Mouse (Mus musculus) liver, adult 2 months (tissue): ENCODE measurements at regions not wholly inside any gene's neighbourhood (a gene's known extent, or its start where the extent isn't known, plus 50 kb on each side); places are given as distances from the start of the nearest gene placed in this dataset.
"Not testable (repeated sequence)": the region's sequence is repeated elsewhere in the genome, so short reads cannot be mapped to it uniquely, and the experiment has no call there.

ENCODE experiments used
- DNase-seq: peaks from one replicate; pipeline ENCODE4 v3.0.0-alpha.2; 2011; ENCODE audit warnings: low read depth, low spot score; ENCODE audit errors: extremely low read depth
- H3K27ac ChIP-seq: fragments of 200-500 bp; replicated peaks from 2 replicates; pipeline ENCODE4 v1.5.1; 2012; ENCODE audit warnings: low read depth, mild to moderate bottlenecking, control low read depth, inconsistent platforms, low read length; ENCODE audit not compliant: insufficient read depth
- H3K27me3 ChIP-seq: fragments of 200-500 bp; 2 replicates; pipeline ENCODE4 v1.6.1; 2012; ENCODE audit warnings: mild to moderate bottlenecking, moderate library complexity, low read length, inconsistent platforms; ENCODE audit not compliant: control insufficient read depth, insufficient read depth
- H3K36me3 ChIP-seq: fragments of 200-500 bp; 2 replicates; pipeline ENCODE4 v1.6.1; 2012; ENCODE audit warnings: low read length, inconsistent platforms; ENCODE audit not compliant: control insufficient read depth, insufficient read depth
- H3K4me1 ChIP-seq: fragments of 200-500 bp; 2 replicates; pipeline ENCODE4 v1.6.1; 2011; ENCODE audit warnings: low read length; ENCODE audit not compliant: control insufficient read depth, insufficient read depth
- H3K4me3 ChIP-seq: fragments of 200-500 bp; 2 replicates; pipeline ENCODE4 v1.5.1; 2011; ENCODE audit warnings: low read depth, mild to moderate bottlenecking, control low read depth, low read length, moderate library complexity; ENCODE audit not compliant: insufficient read depth
- H3K79me2 ChIP-seq: fragments of 200-500 bp; 2 replicates; pipeline ENCODE4 v1.6.1; 2012; ENCODE audit warnings: inconsistent platforms, mild to moderate bottlenecking, low read length, moderate library complexity; ENCODE audit not compliant: control insufficient read depth, insufficient read depth
- H3K9ac ChIP-seq: fragments of 200-500 bp; 2 replicates; pipeline ENCODE4 v1.6.1; 2012; ENCODE audit warnings: low read depth, mild to moderate bottlenecking, control low read depth, inconsistent platforms, low read length
- CTCF ChIP-seq: fragments of 200-500 bp; IDR thresholded peaks from 2 replicates; pipeline ENCODE4 v1.5.1; 2011; ENCODE audit warnings: low read depth, low read length, control low read depth
- POLR2A ChIP-seq: fragments of 200-500 bp; IDR thresholded peaks from 2 replicates; pipeline ENCODE4 v1.6.1; 2011; ENCODE audit warnings: low read length, control low read depth; ENCODE audit not compliant: insufficient read depth; ENCODE audit errors: extremely low read depth
- WGBS: fragments of 180-500 bp; shearing (Covaris S2); methylation state at CpG from one replicate; pipeline ENCODE4 v1.1.7; 2018; 5-methylcytosine and 5-hydroxymethylcytosine counted together

DNA sequence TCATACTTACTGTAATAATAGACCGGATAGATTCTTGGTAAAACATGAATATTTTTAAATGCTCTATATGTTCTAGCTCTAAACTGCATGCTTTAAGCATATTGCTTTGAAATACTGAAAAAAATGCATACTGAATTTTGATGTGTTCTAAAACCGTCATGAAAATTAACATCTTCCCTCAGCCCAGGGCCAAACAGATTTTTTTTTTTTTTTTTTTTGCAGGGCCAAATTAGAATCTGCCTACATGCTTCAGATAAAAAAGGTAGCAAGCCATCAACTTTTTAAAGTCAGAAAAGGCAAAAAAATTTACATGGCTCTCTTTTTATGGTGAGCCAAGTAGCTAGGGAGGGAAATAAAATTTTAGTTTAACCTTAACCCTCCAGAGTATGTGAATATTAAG lies 692.7 kb upstream of the Nr2f1 start:
- no peak for DNase-seq
- Histone ChIP-seq H3K27me3 (no peaks in the 10 kb centered on the region), H3K79me2 (no peaks in the 10 kb centered on the region), H3K27ac (no peak overlapping the region), H3K9ac (no peak overlapping the region), H3K4me3 (no peak overlapping the region), H3K36me3 (no peaks in the 10 kb centered on the region), H3K4me1 (no peaks in the 10 kb centered on the region)
- 80% methylated on average over 2 of the region's 2 CpGs for WGBS
- no peak for TF ChIP-seq POLR2A
- no peak for TF ChIP-seq CTCF

- TF ChIP-seq CTCF (no peak), POLR2A (no peak)
- no peak for DNase-seq
- no peak overlapping the region for H3K4me3 ChIP-seq
- 74% methylated on average over 1 of the region's 1 CpGs for WGBS
- H3K79me2 ChIP-seq: no peaks in the 10 kb centered on the region
- H3K4me1 ChIP-seq: no peaks in the 10 kb centered on the region
- no peak overlapping the region for H3K27ac ChIP-seq
- no peaks in the 10 kb centered on the region for H3K27me3 ChIP-seq
- no peaks in the 10 kb centered on the region for H3K36me3 ChIP-seq
- H3K9ac ChIP-seq: no peak overlapping the region
These were observed 683.5 kb upstream of the Nr2f1 start for GRCm38 (mm10) chr13:78883062-78883461.

DNA sequence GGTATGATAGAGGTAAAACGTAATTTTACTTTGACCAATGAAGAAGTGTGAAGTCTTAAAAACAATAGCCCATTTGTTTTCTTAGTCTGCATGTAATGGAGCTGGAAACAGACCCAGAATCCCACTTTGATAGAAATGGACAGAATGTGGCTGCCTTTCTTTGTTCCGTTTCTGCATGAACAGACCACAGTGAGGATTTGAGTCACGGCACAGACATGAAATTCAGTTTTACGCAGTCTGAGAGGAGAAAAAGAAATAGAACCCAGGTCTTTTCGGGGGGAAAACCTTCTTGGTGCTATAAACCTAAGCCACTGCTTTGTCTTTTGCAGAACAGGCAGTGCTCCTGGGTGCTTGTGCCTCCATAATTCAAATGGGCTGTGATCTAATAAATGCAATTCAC lies 673.0 kb upstream of the Nr2f1 start:
- Histone ChIP-seq H3K27me3 (no peaks in the 10 kb centered on the region), H3K4me3 (no peak overlapping the region), H3K4me1 (no peaks in the 10 kb centered on the region), H3K79me2 (no peaks in the 10 kb centered on the region), H3K27ac (no peak overlapping the region), H3K9ac (no peak overlapping the region), H3K36me3 (no peaks in the 10 kb centered on the region)
- WGBS: 83% methylated on average over 5 of the region's 5 CpGs
- DNase-seq: no peak
- TF ChIP-seq CTCF (no peak), POLR2A (no peak)

DNA sequence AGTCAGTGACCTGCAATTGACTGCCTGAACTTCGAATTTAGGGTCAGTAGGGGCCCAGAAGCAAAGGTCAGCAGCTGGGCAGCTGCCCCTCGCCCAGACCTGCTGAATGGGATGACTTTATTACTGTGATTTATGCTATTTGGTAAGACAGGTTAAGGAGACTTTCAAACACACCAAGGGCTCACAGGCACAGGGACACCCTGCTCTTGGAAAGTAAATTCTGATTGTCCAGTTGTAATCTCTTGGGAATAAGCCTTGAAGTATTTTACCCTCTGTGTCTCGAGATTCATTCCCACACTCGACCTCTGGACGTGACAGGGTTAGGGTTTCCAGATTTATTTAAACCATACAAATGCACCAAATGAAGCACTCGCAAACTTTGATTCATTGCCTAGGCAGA lies 672.4 kb upstream of the Nr2f1 start:
- TF ChIP-seq POLR2A (no peak), CTCF (no peak)
- Histone ChIP-seq H3K9ac (no peak overlapping the region), H3K36me3 (no peaks in the 10 kb centered on the region), H3K27me3 (no peaks in the 10 kb centered on the region), H3K4me3 (no peak overlapping the region), H3K27ac (no peak overlapping the region), H3K4me1 (no peaks in the 10 kb centered on the region), H3K79me2 (no peaks in the 10 kb centered on the region)
- 52% methylated on average over 6 of the region's 6 CpGs for WGBS
- no peak for DNase-seq

- Histone ChIP-seq H3K9ac (no peak overlapping the region), H3K4me1 (no peaks in the 10 kb centered on the region), H3K4me3 (no peak overlapping the region), H3K27me3 (no peaks in the 10 kb centered on the region), H3K36me3 (no peaks in the 10 kb centered on the region), H3K27ac (no peak overlapping the region), H3K79me2 (no peaks in the 10 kb centered on the region)
- WGBS: 51% methylated on average over 2 of the region's 2 CpGs
- no peak for DNase-seq
- TF ChIP-seq CTCF: no peak
- TF ChIP-seq POLR2A: no peak
These were observed 671.7 kb upstream of the Nr2f1 start for GRCm38 (mm10) chr13:78871254-78871653.

GRCm38 (mm10) chr13:78824357-78824756 lies 624.8 kb upstream of the Nr2f1 start:
- H3K27ac ChIP-seq, DNase-seq, H3K9ac ChIP-seq, H3K27me3 ChIP-seq, H3K36me3 ChIP-seq, H3K79me2 ChIP-seq, H3K4me1 ChIP-seq, H3K4me3 ChIP-seq: not testable (repeated sequence)
- WGBS: 83% methylated on average over 4 of the region's 4 CpGs
